Mouse (Mus musculus): ENCODE measurements around the gene Tmem184a. TPM values are rescaled to one million over a fixed set of nuclear protein-coding genes. Genes with fewer than 3 reads are reported as not detected.
A peak's percentile ranks its signal among the peaks of the same experiment; 100 is the strongest.

The Tmem184a gene
- polyA plus RNA-seq, 1 experiment from 2014 or later, result 27.8 TPM

GRCm38 (mm10) chr5:139812398-139813125 lies 7.2 kb downstream of the Tmem184a start:
- Histone ChIP-seq H3K27ac (0 out of 2 replicates have a peak overlapping the region, but pooled peaks have one; percentile 26), H3K4me1 (peaks cover 5% of the 10 kb centered on the region; the same call in 1 of the 2 replicates), H3K36me3 (no peaks in the 10 kb centered on the region), H3K4me2 (peak overlapping the region; percentile 43), H3K4me3 (replicated peaks) (peak overlapping the region; percentile 40), H3K27me3 (replicated peaks) (0 out of 2 replicates have a peak, but pooled peaks cover 5% of the 10 kb centered on the region), H3K9me3 (no peaks in the 10 kb centered on the region), H3K9ac (no peak overlapping the region)
- WGBS, result 57% methylated on average over 20 of the region's 20 CpGs
- ATAC-seq (ENCODE audit: insufficient read depth, low FRiP score, low read depth), result no peak

GRCm38 (mm10) chr5:139811677-139812397 lies 7.9 kb downstream of the Tmem184a start:
- Histone ChIP-seq H3K27me3 (replicated peaks) (0 out of 2 replicates have a peak, but pooled peaks cover 5% of the 10 kb centered on the region), H3K27ac (peak overlapping the region; percentile 26; the same call in 1 of the 2 replicates), H3K4me1 (peaks cover 5% of the 10 kb centered on the region; the same call in 1 of the 2 replicates), H3K4me2 (peak overlapping the region; percentile 43; the same call in 1 of the 2 replicates), H3K4me3 (replicated peaks) (no peak overlapping the region), H3K9me3 (no peaks in the 10 kb centered on the region), H3K36me3 (no peaks in the 10 kb centered on the region), H3K9ac (no peak overlapping the region)
- 65% methylated on average over 15 of the region's 15 CpGs for WGBS
- no peak for ATAC-seq (ENCODE audit: insufficient read depth, low FRiP score, low read depth)

GRCm38 (mm10) chr5:139809397-139809796 lies 10.3 kb downstream of the Tmem184a start:
- no peak overlapping the region for H3K4me2 ChIP-seq
- H3K27me3 ChIP-seq (replicated peaks), result 0 out of 2 replicates have a peak, but pooled peaks cover 5% of the 10 kb centered on the region
- no peak for ATAC-seq (ENCODE audit: insufficient read depth, low FRiP score, low read depth)
- H3K9ac ChIP-seq, result no peak overlapping the region
- 74% methylated on average over 4 of the region's 4 CpGs for WGBS
- no peaks in the 10 kb centered on the region for H3K36me3 ChIP-seq
- H3K4me3 ChIP-seq (replicated peaks), result no peak overlapping the region
- H3K27ac ChIP-seq, result no peak overlapping the region
- H3K9me3 ChIP-seq, result no peaks in the 10 kb centered on the region
- H3K4me1 ChIP-seq, result peaks cover 14% of the 10 kb centered on the region; the same call in 1 of the 2 replicates

GRCm38 (mm10) chr5:139805924-139806323 lies 13.8 kb downstream of the Tmem184a start:
- 89% methylated on average over 8 of the region's 8 CpGs for WGBS
- peaks cover 9% of the 10 kb centered on the region; the same call in 1 of the 2 replicates for H3K36me3 ChIP-seq
- H3K4me1 ChIP-seq, result peaks cover 18% of the 10 kb centered on the region; the same call in 1 of the 2 replicates
- no peak overlapping the region for H3K27ac ChIP-seq
- no peak; the same call in 1 of the 2 replicates for ATAC-seq (ENCODE audit: insufficient read depth, low FRiP score, low read depth)
- H3K4me3 ChIP-seq (replicated peaks), result no peak overlapping the region
- no peaks in the 10 kb centered on the region for H3K27me3 ChIP-seq (replicated peaks)
- H3K4me2 ChIP-seq, result no peak overlapping the region
- no peak overlapping the region for H3K9ac ChIP-seq
- no peaks in the 10 kb centered on the region for H3K9me3 ChIP-seq

GRCm38 (mm10) chr5:139804573-139805111 lies 15.1 kb downstream of the Tmem184a start:
- H3K27ac ChIP-seq, result peak overlapping the region; percentile 70
- H3K9ac ChIP-seq, result no peak overlapping the region
- H3K4me3 ChIP-seq (replicated peaks), result no peak overlapping the region
- no peaks in the 10 kb centered on the region for H3K27me3 ChIP-seq (replicated peaks)
- peaks cover 18% of the 10 kb centered on the region; the same call in 1 of the 2 replicates for H3K4me1 ChIP-seq
- H3K4me2 ChIP-seq, result no peak overlapping the region
- ATAC-seq (ENCODE audit: insufficient read depth, low FRiP score, low read depth), result peak; percentile 32
- peaks cover 20% of the 10 kb centered on the region; the same call in 1 of the 2 replicates for H3K36me3 ChIP-seq
- no peaks in the 10 kb centered on the region for H3K9me3 ChIP-seq
- WGBS, result 77% methylated on average over 11 of the region's 11 CpGs

GRCm38 (mm10) chr5:139804107-139804551 lies 15.6 kb downstream of the Tmem184a start:
- peak overlapping the region; percentile 70 for H3K27ac ChIP-seq
- WGBS, result 6% methylated on average over 6 of the region's 6 CpGs
- H3K36me3 ChIP-seq, result peaks cover 23% of the 10 kb centered on the region; the same call in 1 of the 2 replicates

GRCm38 (mm10) chr5:139803601-139804102 lies 16.1 kb downstream of the Tmem184a start:
- Histone ChIP-seq H3K4me3 (replicated peaks) (no peak overlapping the region), H3K9ac (no peak overlapping the region), H3K4me1 (peaks cover 18% of the 10 kb centered on the region; the same call in 1 of the 2 replicates), H3K36me3 (peaks cover 23% of the 10 kb centered on the region; the same call in 1 of the 2 replicates), H3K4me2 (peak overlapping the region; percentile 11), H3K27me3 (replicated peaks) (no peaks in the 10 kb centered on the region), H3K27ac (peak overlapping the region; percentile 17; the same call in 1 of the 2 replicates), H3K9me3 (no peaks in the 10 kb centered on the region)
- 13% methylated on average over 12 of the region's 12 CpGs for WGBS
- peak; percentile 51 for ATAC-seq (ENCODE audit: insufficient read depth, low FRiP score, low read depth)

More at GRCm38 (mm10) chr5:139804107-139804551, 15.6 kb downstream of the Tmem184a start:
- H3K4me2 ChIP-seq, result peak overlapping the region; percentile 11
- H3K4me1 ChIP-seq, result peaks cover 18% of the 10 kb centered on the region; the same call in 1 of the 2 replicates
- no peaks in the 10 kb centered on the region for H3K9me3 ChIP-seq
- ATAC-seq (ENCODE audit: insufficient read depth, low FRiP score, low read depth), result peak; percentile 95
- no peak overlapping the region for H3K4me3 ChIP-seq (replicated peaks)
- no peaks in the 10 kb centered on the region for H3K27me3 ChIP-seq (replicated peaks)
- no peak overlapping the region for H3K9ac ChIP-seq

- no peak overlapping the region for H3K9ac ChIP-seq
- H3K27me3 ChIP-seq (replicated peaks), result no peaks in the 10 kb centered on the region
- peaks cover 23% of the 10 kb centered on the region for H3K4me1 ChIP-seq
- 76% methylated on average over 8 of the region's 8 CpGs for WGBS
- ATAC-seq (ENCODE audit: insufficient read depth, low FRiP score, low read depth), result no peak
- no peak overlapping the region for H3K4me3 ChIP-seq (replicated peaks)
- no peaks in the 10 kb centered on the region for H3K9me3 ChIP-seq
- peak overlapping the region; percentile 11; the same call in 1 of the 2 replicates for H3K4me2 ChIP-seq
- H3K27ac ChIP-seq, result peak overlapping the region; percentile 31; the same call in 1 of the 2 replicates
- H3K36me3 ChIP-seq, result peaks cover 23% of the 10 kb centered on the region; the same call in 1 of the 2 replicates
These were observed 16.6 kb downstream of the Tmem184a start for GRCm38 (mm10) chr5:139803165-139803564.

- Histone ChIP-seq H3K4me2 (no peak overlapping the region), H3K36me3 (peaks cover 23% of the 10 kb centered on the region; the same call in 1 of the 2 replicates), H3K4me3 (replicated peaks) (no peak overlapping the region), H3K27me3 (replicated peaks) (no peaks in the 10 kb centered on the region), H3K4me1 (peaks cover 35% of the 10 kb centered on the region), H3K9ac (no peak overlapping the region), H3K9me3 (no peaks in the 10 kb centered on the region), H3K27ac (no peak overlapping the region)
- no peak for ATAC-seq (ENCODE audit: insufficient read depth, low FRiP score, low read depth)
- WGBS, result 93% methylated on average over 10 of the region's 10 CpGs
These were observed 17.8 kb downstream of the Tmem184a start for GRCm38 (mm10) chr5:139801880-139802279.

GRCm38 (mm10) chr5:139801231-139801630 lies 18.5 kb downstream of the Tmem184a start:
- Histone ChIP-seq H3K9me3 (no peaks in the 10 kb centered on the region), H3K27ac (no peak overlapping the region), H3K9ac (no peak overlapping the region), H3K4me3 (replicated peaks) (no peak overlapping the region), H3K27me3 (replicated peaks) (no peaks in the 10 kb centered on the region), H3K4me1 (peaks cover 42% of the 10 kb centered on the region), H3K36me3 (peaks cover 23% of the 10 kb centered on the region; the same call in 1 of the 2 replicates), H3K4me2 (no peak overlapping the region)
- no peak for ATAC-seq (ENCODE audit: insufficient read depth, low FRiP score, low read depth)
- WGBS, result 94% methylated on average over 8 of the region's 8 CpGs
